Mouse (Mus musculus) 3134 (cell line): ENCODE data around the gene Sh3rf1.
"Not testable (repeated sequence)": the region's sequence is repeated elsewhere in the genome, so short reads cannot be mapped to it uniquely, and the experiment has no call there.

Experiments used
- DNase-seq: peaks from one replicate; pipeline ENCODE4 v3.0.0-alpha.2; 2011; ENCODE audit warnings: low spot score; ENCODE audit not compliant: insufficient read length; ENCODE audit errors: extremely low read depth

Gene Sh3rf1

GRCm38 (mm10) chr8:61403266-61404177, 179.8 kb downstream of the Sh3rf1 start:
- no peak for DNase-seq

- no peak for DNase-seq
These were observed 180.5 kb downstream of the Sh3rf1 start for GRCm38 (mm10) chr8:61404178-61404560.

GRCm38 (mm10) chr8:61409081-61409480, 185.4 kb downstream of the Sh3rf1 start:
- no peak for DNase-seq

- not testable (repeated sequence) for DNase-seq
These were observed 186.0 kb downstream of the Sh3rf1 start for GRCm38 (mm10) chr8:61409712-61410111.

- DNase-seq = no peak
These were observed 195.8 kb downstream of the Sh3rf1 start for GRCm38 (mm10) chr8:61419521-61419920.

- no peak for DNase-seq
These were observed 196.5 kb downstream of the Sh3rf1 start for GRCm38 (mm10) chr8:61420166-61420565.

GRCm38 (mm10) chr8:61421606-61422005, 197.9 kb downstream of the Sh3rf1 start:
- no peak for DNase-seq

GRCm38 (mm10) chr8:61425125-61425524, 201.5 kb downstream of the Sh3rf1 start:
- no peak for DNase-seq

- DNase-seq = no peak
These were observed 202.4 kb downstream of the Sh3rf1 start for GRCm38 (mm10) chr8:61426072-61426471.

- no peak for DNase-seq
These were observed 203.0 kb downstream of the Sh3rf1 start for GRCm38 (mm10) chr8:61426671-61427070.

- DNase-seq = no peak
These were observed 204.4 kb downstream of the Sh3rf1 start for GRCm38 (mm10) chr8:61427916-61428681.

GRCm38 (mm10) chr8:61428821-61429482, 205.3 kb downstream of the Sh3rf1 start:
- DNase-seq = no peak

- DNase-seq = no peak
These were observed 211.8 kb downstream of the Sh3rf1 start for GRCm38 (mm10) chr8:61435481-61435880.

- DNase-seq = no peak
These were observed 212.5 kb downstream of the Sh3rf1 start for GRCm38 (mm10) chr8:61436147-61436546.

- no peak for DNase-seq
These were observed 213.1 kb downstream of the Sh3rf1 start for GRCm38 (mm10) chr8:61436586-61437304.

- DNase-seq = no peak
These were observed 213.6 kb downstream of the Sh3rf1 start for GRCm38 (mm10) chr8:61437305-61437605.

- no peak for DNase-seq
These were observed 219.3 kb downstream of the Sh3rf1 start for GRCm38 (mm10) chr8:61442988-61443387.

- DNase-seq = no peak
These were observed 220.7 kb downstream of the Sh3rf1 start for GRCm38 (mm10) chr8:61444358-61444757.
